9 mouse cellular contexts compared by ENCODE assay signal in the genomic region with DNA sequence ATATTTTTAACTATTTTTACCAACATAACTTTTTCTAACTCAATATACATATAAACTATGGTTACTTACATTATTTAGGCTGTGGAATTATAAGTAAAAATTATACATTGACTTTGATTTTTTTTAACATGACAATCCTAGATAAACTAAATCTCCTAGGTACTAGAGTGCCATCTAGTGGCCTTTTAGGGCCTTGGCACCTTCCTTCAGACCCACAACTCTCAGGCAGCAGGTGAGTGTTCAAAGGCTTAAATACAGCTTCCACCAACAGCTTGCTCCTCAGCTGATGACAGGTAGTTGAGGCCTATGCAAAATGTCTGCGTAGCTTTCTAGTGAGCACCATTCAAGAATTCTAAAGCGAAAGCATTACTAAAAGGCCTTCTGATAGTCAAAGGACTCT. TPM values are rescaled to one million over a fixed set of nuclear protein-coding genes. Genes with fewer than 3 reads are reported as not detected.
DNase-seq lines count a peak whose midpoint lies in the region; ATAC-seq and TF ChIP-seq lines count a peak whose summit lies in the region.
"Had no signal": no experiment of that assay in that cellular context is flagged by ENCODE, and none has a peak within 500 bp of the region (broad histone marks: within the 10 kb centered on the region; RNA-seq: fewer than 3 reads in every experiment).

No protein-coding gene starts in this region.

- peaks cover under 1% of the 10 kb centered on the region for H3K36me3 ChIP-seq in kidney, adult 2 months (ENCODE audit: control insufficient read depth, insufficient read depth, low read length)
- peaks cover 31% of the 10 kb centered on the region for H3K36me3 ChIP-seq in kidney, embryonic 16.5 days (ENCODE audit: insufficient read depth, low read length)
- no peaks in the 10 kb centered on the region; the same call in 1 of the 2 replicates for H3K36me3 ChIP-seq in ES-Bruce4 (ENCODE audit: control insufficient read depth, insufficient read depth, low read length, poor library complexity, severe bottlenecking)

- no peak for TF ChIP-seq POLR2A in kidney, adult 2 months (IDR thresholded peaks at IDR 0.05; ENCODE audit: low read depth, low read length)
- TF ChIP-seq POLR2A in ES-Bruce4 (IDR thresholded peaks at IDR 0.05; ENCODE audit: insufficient read depth, low read length) = no peak

- no peak for TF ChIP-seq EP300 in ES-Bruce4 (IDR thresholded peaks at IDR 0.05; ENCODE audit: insufficient read depth, low read depth, low read length)

- H3K9ac ChIP-seq in kidney, embryonic 16.5 days (replicated peaks; ENCODE audit: low read length) = no peak overlapping the region
- H3K9ac ChIP-seq in ES-Bruce4 (ENCODE audit: low read depth, poor library complexity, severe bottlenecking) = no peak overlapping the region
- H3K9ac ChIP-seq: heart, embryonic 13.5 days had no signal

- H3K4me1 ChIP-seq in kidney, adult 2 months (ENCODE audit: control insufficient read depth, insufficient read depth, low read length) = no peaks in the 10 kb centered on the region
- H3K4me1 ChIP-seq in kidney, embryonic 16.5 days (ENCODE audit: insufficient read depth, low read length) = no peaks in the 10 kb centered on the region
- H3K4me1 ChIP-seq in ES-Bruce4 (ENCODE audit: control insufficient read depth, insufficient read depth, low read length) = peaks cover 1% of the 10 kb centered on the region

- H3K27me3 ChIP-seq in kidney, adult 2 months (replicated peaks; ENCODE audit: control insufficient read depth, insufficient read depth, low read length) = no peaks in the 10 kb centered on the region
- no peaks in the 10 kb centered on the region for H3K27me3 ChIP-seq in kidney, embryonic 16.5 days (ENCODE audit: insufficient read depth, low read length)
- no peaks in the 10 kb centered on the region for H3K27me3 ChIP-seq in ES-Bruce4 (ENCODE audit: control insufficient read depth, insufficient read depth, low read length, poor library complexity, severe bottlenecking)
- H3K27me3 ChIP-seq: heart, embryonic 13.5 days had no signal

- no peak overlapping the region for H3K4me2 ChIP-seq in kidney, embryonic 16.5 days (replicated peaks; ENCODE audit: low read depth, low read length)
- H3K4me2 ChIP-seq: heart, embryonic 13.5 days had no signal

- no peak overlapping the region for H3K27ac ChIP-seq in kidney, adult 2 months (ENCODE audit: insufficient read depth, low read depth, low read length)
- no peak overlapping the region for H3K27ac ChIP-seq in kidney, embryonic 16.5 days (ENCODE audit: low read length)
- H3K27ac ChIP-seq in ES-Bruce4 (ENCODE audit: insufficient read depth, low read length) = no peak overlapping the region
- H3K27ac ChIP-seq: heart, embryonic 13.5 days had no signal

- peak; percentile 66 for DNase-seq in kidney, adult 2 months
- DNase-seq in adipocyte (ENCODE audit: low spot score) = peak; percentile 67
- peak; percentile 19 to 25 for DNase-seq in heart, postnatal 36 days
- peak; percentile 21 to 27 for DNase-seq in thymus, postnatal 36 days
- no peak for DNase-seq in urinary bladder, postnatal 25 days (ENCODE audit: low spot score)

- intact Hi-C loops in heart, postnatal 36 days (cut with DNase I) = loop anchor here (1.0 kb wide), 1 partner anchor 61 kb away; no protein-coding TSS in a partner anchor

- peak; percentile 75 for TF ChIP-seq CTCF in kidney, adult 2 months (conservative IDR thresholded peaks at IDR 0.05; ENCODE audit: insufficient read depth, insufficient read length, low read depth, low read length)
- TF ChIP-seq CTCF in ES-Bruce4 (IDR thresholded peaks at IDR 0.05; ENCODE audit: low read depth, low read length) = peak; percentile 44

- no peak for ATAC-seq in kidney, embryonic 16.5 days (ENCODE audit: low FRiP score, low TSS enrichment)
- ATAC-seq in megakaryocyte, adult 5-6 weeks (ENCODE audit: poor library complexity, severe bottlenecking) = peak; percentile 85

- no peak overlapping the region for H3K4me3 ChIP-seq in kidney, adult 2 months (ENCODE audit: insufficient read depth, low read depth, low read length)
- H3K4me3 ChIP-seq in kidney, embryonic 16.5 days (ENCODE audit: low read length) = no peak overlapping the region
- H3K4me3 ChIP-seq in ES-Bruce4 (ENCODE audit: low read depth, low read length) = no peak overlapping the region
- H3K4me3 ChIP-seq: heart, embryonic 13.5 days had no signal

- 72% methylated on average over 2 of the region's 2 CpGs for WGBS in kidney, adult 2 months
- WGBS in kidney, embryonic 16.5 days = 65% methylated on average over 2 of the region's 2 CpGs

- H3K9me3 ChIP-seq in kidney, embryonic 16.5 days (ENCODE audit: low read length) = no peaks in the 10 kb centered on the region
- no peaks in the 10 kb centered on the region for H3K9me3 ChIP-seq in ES-Bruce4 (replicated peaks; ENCODE audit: control insufficient read depth, insufficient read depth, low read length, poor library complexity, severe bottlenecking)

RNA-seq across cellular contexts. Expression of gene Nit2, which starts 10.1 kb away (rescaled TPM):
- 75.3 and 83.7 TPM in 2 replicates for polyA plus RNA-seq in kidney, adult 2 months (2012; rRNA removed)
- polyA plus RNA-seq in kidney, embryonic 16.5 days (2015; fragmentation: Nextera tagmentation; extraction: Ambion mirVana) = 110 and 115 TPM in 2 replicates
- polyA plus RNA-seq in ES-Bruce4 (2011; ENCODE audit: insufficient read depth, insufficient read length, low read depth, missing spikeins) = 138 and 154 TPM in 2 replicates
- 10 to 100 TPM; 34.8 to 35.3 TPM for total RNA-seq in heart, postnatal 36 days (2021)
- total RNA-seq in megakaryocyte, adult 5-6 weeks (2015) = 17.1 and 17.6 TPM in 2 replicates
- total RNA-seq in megakaryocyte, adult 5-6 weeks (2017) = 11.5 and 13.3 TPM in 2 replicates

RNA-seq across cellular contexts. Expression of gene Tbc1d23, which starts 54.0 kb away (rescaled TPM):
- polyA plus RNA-seq in kidney, adult 2 months (2012; rRNA removed) = 8.6 and 10.7 TPM in 2 replicates
- 25.4 and 26.9 TPM in 2 replicates for polyA plus RNA-seq in kidney, embryonic 16.5 days (2015; fragmentation: Nextera tagmentation; extraction: Ambion mirVana)
- polyA plus RNA-seq in ES-Bruce4 (2011; ENCODE audit: insufficient read depth, insufficient read length, low read depth, missing spikeins) = 32.4 and 35.5 TPM in 2 replicates
- total RNA-seq in heart, postnatal 36 days (2021) = 10 to 100 TPM; 25.1 to 25.4 TPM
- 60.3 and 71.3 TPM in 2 replicates for total RNA-seq in megakaryocyte, adult 5-6 weeks (2015)
- 69.3 and 70.1 TPM in 2 replicates for total RNA-seq in megakaryocyte, adult 5-6 weeks (2017)

RNA-seq across cellular contexts. Expression of gene Tomm70a, which starts 55.8 kb away (rescaled TPM):
- polyA plus RNA-seq in kidney, adult 2 months (2012; rRNA removed) = 10.6 and 12.5 TPM in 2 replicates
- polyA plus RNA-seq in kidney, embryonic 16.5 days (2015; fragmentation: Nextera tagmentation; extraction: Ambion mirVana) = 39.2 and 44.4 TPM in 2 replicates
- 107 and 126 TPM in 2 replicates for polyA plus RNA-seq in ES-Bruce4 (2011; ENCODE audit: insufficient read depth, insufficient read length, low read depth, missing spikeins)
- 10 to 100 TPM; 41.2 to 41.3 TPM for total RNA-seq in heart, postnatal 36 days (2021)
- total RNA-seq in megakaryocyte, adult 5-6 weeks (2015) = 32.9 and 33.7 TPM in 2 replicates
- total RNA-seq in megakaryocyte, adult 5-6 weeks (2017) = 27.1 and 32.0 TPM in 2 replicates
